Mouse (Mus musculus): ENCODE measurements at regions not wholly inside any gene's neighbourhood (a gene's known extent, or its start where the extent isn't known, plus 50 kb on each side); places are given as distances from the start of the nearest gene placed in this dataset.

- DNase-seq (ENCODE audit: low spot score in 2 of 2) = no peak
These were observed 207.1 kb upstream of the Plpp4 start for GRCm38 (mm10) chr7:129049726-129050125.

DNA sequence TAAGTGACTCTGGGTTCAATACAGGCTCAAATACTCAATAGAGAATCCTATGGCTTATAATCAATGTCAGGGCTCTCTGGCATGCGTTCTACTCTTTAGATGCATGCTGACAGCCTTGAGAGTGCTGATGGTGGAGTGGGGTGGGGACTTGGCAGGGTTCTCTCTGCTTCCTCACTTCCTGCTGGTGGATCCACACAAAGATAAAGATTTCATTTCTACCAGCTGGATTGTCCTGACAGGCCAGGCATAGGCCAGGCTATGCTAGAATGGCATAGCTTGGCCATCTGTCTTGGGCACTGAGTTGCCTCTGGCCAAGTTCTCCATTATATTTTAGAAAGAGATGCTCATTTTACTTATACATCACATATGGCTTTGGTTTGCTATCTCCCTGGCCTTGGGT lies 206.2 kb upstream of the Plpp4 start:
- DNase-seq (ENCODE audit: low spot score in 2 of 2) = no peak

GRCm38 (mm10) chr7:129066891-129067290 lies 189.9 kb upstream of the Plpp4 start:
- no peak for DNase-seq (ENCODE audit: low spot score in 2 of 2)

DNA sequence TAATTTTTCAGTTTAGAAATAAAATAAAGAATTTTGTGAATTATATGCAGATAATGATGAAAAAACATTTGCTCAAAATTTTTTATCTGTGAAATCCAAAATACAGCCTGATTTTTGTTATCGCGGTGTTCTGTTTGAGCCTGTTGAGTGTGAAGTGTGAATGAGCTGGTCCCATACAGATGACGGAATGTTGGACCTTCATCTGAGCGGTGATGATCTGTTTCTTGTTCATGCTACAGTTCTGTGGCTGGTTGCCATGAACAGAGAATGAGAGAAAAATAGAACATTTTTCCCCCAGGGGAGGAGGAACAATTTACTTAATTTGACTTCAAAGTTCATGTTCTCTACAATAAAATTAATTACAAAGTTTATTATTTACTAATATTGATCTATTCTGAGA lies 188.7 kb upstream of the Plpp4 start:
- no peak for DNase-seq (ENCODE audit: low spot score in 2 of 2)

GRCm38 (mm10) chr7:129079786-129080185 lies 177.0 kb upstream of the Plpp4 start:
- DNase-seq (ENCODE audit: low spot score in 2 of 2) = no peak

DNA sequence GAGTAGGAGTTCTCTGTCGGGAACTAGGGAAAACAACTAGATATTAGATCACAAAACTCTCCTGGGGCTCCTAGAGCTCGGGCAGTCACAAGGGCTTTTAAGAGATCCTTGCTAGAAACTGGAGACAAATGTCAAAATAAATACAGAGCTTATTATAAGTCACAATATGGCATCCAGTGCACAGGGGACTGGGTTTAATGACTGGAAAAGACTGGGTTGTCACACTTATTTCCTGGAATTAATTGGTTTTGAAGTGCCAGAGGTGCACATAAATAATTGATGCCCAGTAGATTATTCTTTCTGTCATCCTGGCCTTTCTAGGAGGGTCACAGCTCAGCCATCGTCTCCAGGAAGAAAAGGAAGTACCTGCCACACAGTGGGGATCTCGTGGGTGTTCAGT lies 165.4 kb upstream of the Plpp4 start:
- no peak for DNase-seq (ENCODE audit: low spot score in 2 of 2)

DNA sequence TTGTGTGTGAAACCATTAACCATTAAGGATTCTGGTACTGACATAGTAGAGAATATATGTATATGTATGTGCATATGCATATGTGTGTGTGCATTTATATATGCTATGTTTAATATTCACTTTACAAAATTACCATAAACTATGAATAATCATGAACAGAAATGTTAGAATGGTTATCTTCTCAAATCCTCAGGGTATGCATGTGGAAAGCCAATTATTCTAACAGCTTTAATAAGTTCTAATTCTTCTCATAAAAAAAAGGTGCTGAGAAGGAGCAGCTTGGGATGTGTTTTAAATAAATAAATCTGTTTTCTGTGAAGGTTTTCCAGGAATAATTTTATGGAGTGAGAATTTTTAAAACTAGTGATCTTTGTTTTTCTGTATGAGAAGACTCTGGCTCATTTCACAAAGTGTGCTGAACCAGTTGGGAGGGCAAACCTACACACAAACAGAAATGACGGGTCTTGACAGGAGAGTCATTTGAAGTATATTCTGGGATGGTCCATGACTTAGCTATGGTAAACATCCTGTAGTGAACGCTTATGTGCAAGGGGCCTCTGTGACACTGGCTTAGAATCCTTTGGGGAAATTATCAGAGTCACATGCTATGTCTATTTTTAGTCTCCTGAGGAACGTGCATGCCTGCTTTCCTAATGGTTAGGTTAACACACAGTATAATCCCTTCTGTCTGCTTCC lies 160.3 kb upstream of the Plpp4 start:
- no peak for DNase-seq (ENCODE audit: low spot score in 2 of 2)

DNA sequence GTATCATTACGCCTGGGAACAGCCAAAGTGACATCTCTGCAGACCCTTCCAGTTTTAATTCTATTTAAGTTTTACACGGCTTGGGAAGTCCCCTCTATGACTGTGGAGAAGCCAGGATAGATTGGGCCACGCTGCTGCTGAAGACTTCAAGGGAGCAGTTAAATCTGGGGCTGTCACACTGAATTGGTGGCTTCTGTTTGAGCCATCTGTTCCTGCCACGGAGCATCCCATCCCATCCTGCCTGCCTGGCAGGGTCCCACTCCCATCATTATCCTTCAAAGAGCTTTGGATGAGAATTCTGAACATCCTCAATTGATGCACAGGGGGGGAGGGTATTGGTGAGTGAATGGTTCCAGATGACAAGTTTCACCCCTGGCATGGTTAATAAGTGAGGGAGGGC lies 154.4 kb upstream of the Plpp4 start:
- no peak for DNase-seq (ENCODE audit: low spot score in 2 of 2)

DNA sequence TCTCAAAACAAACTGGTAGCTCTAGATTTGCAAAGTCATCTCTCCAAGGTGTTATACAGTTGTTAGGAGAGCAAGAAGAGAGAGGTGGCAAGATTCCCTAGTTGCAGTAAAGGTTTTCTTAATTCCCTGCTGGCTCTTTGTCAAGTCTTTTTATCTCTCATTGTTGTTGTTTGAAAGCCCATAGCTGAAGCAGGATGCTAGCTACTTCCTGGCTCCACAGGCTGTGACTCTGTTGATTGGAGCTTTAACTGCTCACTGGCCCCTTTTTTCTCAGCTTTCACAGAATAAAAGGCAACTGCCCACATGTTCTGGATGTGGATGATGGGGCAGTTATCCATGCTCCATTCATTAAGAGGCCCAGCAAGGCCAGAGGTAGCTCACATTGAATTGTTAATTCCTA lies 122.7 kb upstream of the Plpp4 start:
- DNase-seq (ENCODE audit: low spot score in 2 of 2) = no peak

- no peak for DNase-seq (ENCODE audit: low spot score in 2 of 2)
These were observed 122.1 kb upstream of the Plpp4 start for GRCm38 (mm10) chr7:129134661-129135215.

GRCm38 (mm10) chr7:129137303-129137990 lies 119.4 kb upstream of the Plpp4 start:
- no peak for DNase-seq (ENCODE audit: low spot score in 2 of 2)

DNA sequence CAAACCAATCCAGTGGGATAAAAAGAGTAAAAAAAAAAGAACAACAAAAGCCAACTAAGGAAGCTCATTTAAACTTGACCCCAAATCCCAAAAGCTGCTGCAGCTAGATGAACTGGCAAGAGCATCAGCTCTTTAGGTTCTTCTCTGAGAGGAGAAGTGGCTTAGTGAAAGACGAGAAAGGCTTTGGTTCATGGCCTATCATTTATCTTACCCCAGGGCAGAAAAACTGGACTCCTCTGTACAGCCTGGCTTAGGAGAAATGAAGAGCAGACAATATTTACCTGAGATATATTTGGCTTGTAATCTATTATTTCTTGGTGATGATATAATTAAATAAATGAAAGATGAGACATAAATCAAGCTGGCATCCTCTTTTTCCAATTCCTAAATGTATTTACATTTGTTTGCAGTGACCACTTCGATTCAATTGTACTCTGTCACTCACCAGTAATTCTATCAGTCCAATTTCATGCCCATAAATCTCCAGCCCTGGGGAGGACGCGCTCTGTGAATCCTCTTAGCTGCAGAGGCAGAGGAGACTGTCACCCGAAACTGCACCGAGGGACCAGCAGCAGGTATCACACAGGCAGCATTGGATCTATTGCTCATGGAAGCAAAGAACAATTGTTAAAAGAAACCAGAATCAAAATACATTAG lies 114.8 kb upstream of the Plpp4 start:
- DNase-seq (ENCODE audit: low spot score in 2 of 2) = no peak

GRCm38 (mm10) chr7:129142599-129142949 lies 114.3 kb upstream of the Plpp4 start:
- no peak for DNase-seq (ENCODE audit: low spot score in 2 of 2)

DNA sequence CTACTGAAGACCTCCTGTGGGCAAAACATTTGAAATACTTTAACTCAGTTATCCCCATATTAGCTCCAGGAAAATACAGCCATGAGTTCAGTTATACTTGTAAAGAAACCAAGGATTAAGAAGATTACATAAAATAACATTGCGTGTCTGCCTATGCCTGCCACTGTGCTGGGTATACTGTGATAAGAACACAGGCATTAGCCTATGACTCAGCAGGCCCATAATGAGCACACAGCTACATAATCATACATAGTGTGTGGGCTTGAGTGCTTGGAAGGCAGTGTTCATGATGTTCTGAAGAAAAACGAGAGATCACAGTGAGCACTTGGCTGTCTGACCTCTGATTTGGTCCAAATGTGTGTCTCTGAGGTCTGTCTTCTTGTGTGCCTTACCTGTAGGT lies 101.3 kb upstream of the Plpp4 start:
- DNase-seq (ENCODE audit: low spot score in 2 of 2) = no peak

- DNase-seq (ENCODE audit: low spot score in 2 of 2) = no peak
These were observed 86.9 kb upstream of the Plpp4 start for GRCm38 (mm10) chr7:129169971-129170370.

GRCm38 (mm10) chr7:129190933-129191332 lies 65.9 kb upstream of the Plpp4 start:
- no peak for DNase-seq (ENCODE audit: low spot score in 2 of 2)

DNA sequence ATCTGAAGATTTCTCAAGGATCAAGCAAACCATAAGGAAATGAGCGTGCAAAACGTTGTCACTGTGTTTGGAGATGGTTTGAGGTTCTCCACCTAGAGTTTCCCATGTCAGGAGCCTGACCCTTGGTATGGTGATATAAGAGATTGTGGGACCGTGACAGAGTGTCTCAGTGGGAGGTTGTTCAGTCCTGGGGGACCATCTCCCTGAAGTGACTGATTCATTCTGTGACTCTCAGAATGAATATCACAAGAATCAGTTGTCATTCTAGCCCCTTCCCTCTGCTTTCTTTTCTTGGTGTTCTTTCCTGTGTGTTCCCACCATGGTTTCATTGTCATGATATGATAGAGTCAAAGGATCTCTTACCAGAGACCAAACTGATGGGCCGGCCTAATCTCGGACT lies 49.8 kb upstream of the Plpp4 start:
- DNase-seq (ENCODE audit: low spot score in 2 of 2) = no peak
